Mouse (Mus musculus) lung, embryonic 16.5 days (tissue): ENCODE measurements around the gene Hoxb4. TPM values are rescaled to one million over a fixed set of nuclear protein-coding genes. Genes with fewer than 3 reads are reported as not detected.

Experiments used
- ATAC-seq: fragments of 200-750 bp; cut with Nextera tagmentation; 2 replicates; pipeline ENCODE4 v1.8.0; 2017; ENCODE audit warnings: low read depth, mild to moderate bottlenecking, moderate library complexity
- H3K27ac ChIP-seq: fragments of 300-500 bp; sonication (generic); 2 replicates; pipeline ENCODE4 v1.5.1; 2014; ENCODE audit warnings: mild to moderate bottlenecking, control low read depth, low read length
- H3K27me3 ChIP-seq: fragments of 300-500 bp; sonication (generic); 2 replicates; pipeline ENCODE4 v1.6.1; 2014; ENCODE audit warnings: low read depth, low read length, mixed read lengths; ENCODE audit not compliant: control insufficient read depth, insufficient read depth
- H3K36me3 ChIP-seq: fragments of 300-500 bp; sonication (generic); 2 replicates; pipeline ENCODE4 v1.6.1; 2014; ENCODE audit warnings: low read length; ENCODE audit not compliant: control insufficient read depth, insufficient read depth
- H3K4me1 ChIP-seq: fragments of 300-500 bp; sonication (generic); replicated peaks from 2 replicates; pipeline ENCODE4 v1.6.1; 2014; ENCODE audit warnings: low read length, mixed read lengths; ENCODE audit not compliant: control insufficient read depth, insufficient read depth
- H3K4me2 ChIP-seq: fragments of 300-500 bp; sonication (generic); 2 replicates; pipeline ENCODE4 v1.6.1; 2014; ENCODE audit warnings: low read depth, low read length, control low read depth
- H3K4me3 ChIP-seq: fragments of 300-500 bp; sonication (generic); 2 replicates; pipeline ENCODE4 v1.5.1; 2014; ENCODE audit warnings: mild to moderate bottlenecking, low read length, control low read depth
- H3K9ac ChIP-seq: fragments of 300-500 bp; sonication (generic); 2 replicates; pipeline ENCODE4 v1.6.1; 2014; ENCODE audit warnings: low read length, control low read depth
- H3K9me3 ChIP-seq: fragments of 300-500 bp; sonication (generic); 2 replicates; pipeline ENCODE4 v1.6.1; 2016; ENCODE audit warnings: low read length; ENCODE audit not compliant: control insufficient read depth
- WGBS: fragments of 180-500 bp; shearing (Covaris S2); extraction: QIAGEN DNeasy Blood & Tissue Kit; methylation state at CpG from one replicate; pipeline ENCODE4 v1.1.7; 2014; 5-methylcytosine and 5-hydroxymethylcytosine counted together
- polyA plus RNA-seq: library from polyadenylated mRNA; unstranded; fragments of >200 nt; fragmentation: Nextera tagmentation; extraction: Ambion mirVana; gene quantifications from 2 replicates; pipeline ENCODE4 v1.2.1, GENCODE M21; 2015

Gene Hoxb4
- polyA plus RNA-seq, 1 experiment from 2014 or later: 3.4 TPM

DNA sequence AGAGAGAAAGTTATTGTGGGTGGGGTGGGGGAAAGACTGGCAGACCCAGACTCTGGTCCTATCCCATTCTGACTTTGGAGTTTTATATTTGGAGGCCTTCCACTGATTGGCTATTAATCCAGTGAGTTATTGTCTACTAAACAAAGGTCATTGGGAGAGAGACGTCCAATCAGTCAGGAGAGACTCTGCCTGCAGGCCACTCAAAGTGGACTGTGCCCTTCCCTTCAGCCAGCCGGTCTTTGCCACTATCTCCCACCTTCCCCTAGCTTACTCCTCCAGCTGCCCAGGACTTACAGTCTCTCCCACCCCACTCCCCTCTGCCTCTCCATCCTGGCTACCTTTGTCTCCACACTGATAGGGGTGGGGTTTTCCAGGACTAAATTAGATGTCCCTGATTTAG lies 18.5 kb downstream of the Hoxb4 start:
- Histone ChIP-seq H3K4me3 (peak overlapping the region; percentile 26), H3K4me1 (peaks cover 26% of the 10 kb centered on the region), H3K9me3 (no peaks in the 10 kb centered on the region), H3K4me2 (peak overlapping the region; percentile 65), H3K36me3 (no peaks in the 10 kb centered on the region), H3K9ac (peak overlapping the region; percentile 77), H3K27ac (peak overlapping the region; percentile 93), H3K27me3 (peaks cover 39% of the 10 kb centered on the region)
- 0 out of 2 replicates have a peak, but pooled peaks have one; percentile 2 for ATAC-seq
- WGBS: 32% methylated on average over 2 of the region's 2 CpGs

DNA sequence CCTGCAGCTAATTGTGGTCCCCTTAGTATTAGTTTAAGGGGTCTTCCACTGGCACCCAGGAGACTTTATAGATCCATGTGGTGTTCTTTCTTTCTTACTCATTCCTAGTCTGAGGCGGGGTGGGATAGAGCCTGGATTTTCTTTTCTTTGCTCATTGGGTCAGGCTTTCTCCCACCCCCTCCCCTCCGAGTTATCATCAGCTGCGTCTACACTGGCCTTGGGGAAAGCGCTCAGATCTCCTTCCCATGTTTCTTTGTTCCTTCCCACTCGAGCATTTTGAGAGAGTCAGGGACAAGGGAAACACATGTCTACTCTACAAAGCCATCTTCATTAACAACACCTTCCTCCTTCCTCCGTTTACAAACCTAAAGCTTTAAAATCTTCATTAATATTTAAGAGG lies 19.0 kb downstream of the Hoxb4 start:
- H3K9me3 ChIP-seq: no peaks in the 10 kb centered on the region
- ATAC-seq: no peak
- peaks cover 37% of the 10 kb centered on the region for H3K27me3 ChIP-seq
- peak overlapping the region; percentile 93 for H3K27ac ChIP-seq
- H3K4me1 ChIP-seq: peaks cover 26% of the 10 kb centered on the region
- H3K36me3 ChIP-seq: no peaks in the 10 kb centered on the region
- 24% methylated on average over 6 of the region's 6 CpGs for WGBS
- H3K9ac ChIP-seq: peak overlapping the region; percentile 77
- peak overlapping the region; percentile 65 for H3K4me2 ChIP-seq
- peak overlapping the region; percentile 26 for H3K4me3 ChIP-seq

DNA sequence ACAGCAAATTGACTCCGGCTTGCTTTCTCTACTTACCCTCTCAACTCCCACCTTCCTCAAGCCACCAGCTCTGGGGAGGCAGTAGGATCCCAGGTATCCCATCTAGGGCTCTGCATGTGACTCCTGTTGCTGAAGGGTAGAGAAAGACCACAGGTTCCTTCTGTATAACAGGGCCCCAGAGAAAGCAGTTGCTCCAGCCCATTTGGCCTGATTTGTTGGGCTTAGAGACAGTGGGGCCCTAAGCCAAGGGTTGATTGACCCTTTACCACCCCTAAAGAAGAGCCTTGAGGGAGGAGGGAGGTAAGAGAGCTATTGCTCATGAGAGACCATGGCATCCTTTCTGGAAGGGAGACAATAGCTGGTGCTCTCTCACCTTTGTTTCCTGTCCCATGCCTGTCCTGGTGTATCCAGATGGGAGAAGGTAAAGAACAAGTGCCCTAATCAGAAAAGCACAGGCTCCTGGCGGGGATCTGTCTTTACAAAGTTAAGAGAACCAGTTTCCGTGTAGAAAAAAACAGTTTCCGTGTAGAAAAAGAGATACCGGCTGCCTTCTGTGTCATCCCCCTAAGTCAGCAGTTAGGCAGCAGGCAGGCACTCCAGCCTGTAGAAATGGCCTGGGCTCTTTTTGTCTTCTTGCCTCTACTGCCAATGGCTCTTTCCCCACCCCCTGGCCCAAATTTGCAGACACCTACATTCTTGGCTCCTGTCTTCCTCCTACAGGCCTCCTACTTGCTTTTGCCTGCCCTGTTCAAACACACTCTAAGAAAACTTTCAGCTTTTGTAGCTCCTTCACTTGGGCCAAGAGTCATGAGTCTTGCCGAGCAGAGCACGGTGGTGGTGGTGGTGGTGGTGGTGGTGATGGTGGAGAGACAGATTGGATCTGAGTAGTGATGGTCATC lies 21.1 kb downstream of the Hoxb4 start:
- ATAC-seq: no peak
- Histone ChIP-seq H3K9me3 (no peaks in the 10 kb centered on the region), H3K4me1 (peaks cover 26% of the 10 kb centered on the region), H3K27me3 (peaks cover 37% of the 10 kb centered on the region), H3K36me3 (peaks cover under 1% of the 10 kb centered on the region; the same call in 1 of the 2 replicates), H3K4me3 (peak overlapping the region; percentile 52), H3K27ac (peak overlapping the region; percentile 93), H3K4me2 (peak overlapping the region; percentile 65), H3K9ac (peak overlapping the region; percentile 77)
- WGBS: 27% methylated on average over 7 of the region's 7 CpGs

DNA sequence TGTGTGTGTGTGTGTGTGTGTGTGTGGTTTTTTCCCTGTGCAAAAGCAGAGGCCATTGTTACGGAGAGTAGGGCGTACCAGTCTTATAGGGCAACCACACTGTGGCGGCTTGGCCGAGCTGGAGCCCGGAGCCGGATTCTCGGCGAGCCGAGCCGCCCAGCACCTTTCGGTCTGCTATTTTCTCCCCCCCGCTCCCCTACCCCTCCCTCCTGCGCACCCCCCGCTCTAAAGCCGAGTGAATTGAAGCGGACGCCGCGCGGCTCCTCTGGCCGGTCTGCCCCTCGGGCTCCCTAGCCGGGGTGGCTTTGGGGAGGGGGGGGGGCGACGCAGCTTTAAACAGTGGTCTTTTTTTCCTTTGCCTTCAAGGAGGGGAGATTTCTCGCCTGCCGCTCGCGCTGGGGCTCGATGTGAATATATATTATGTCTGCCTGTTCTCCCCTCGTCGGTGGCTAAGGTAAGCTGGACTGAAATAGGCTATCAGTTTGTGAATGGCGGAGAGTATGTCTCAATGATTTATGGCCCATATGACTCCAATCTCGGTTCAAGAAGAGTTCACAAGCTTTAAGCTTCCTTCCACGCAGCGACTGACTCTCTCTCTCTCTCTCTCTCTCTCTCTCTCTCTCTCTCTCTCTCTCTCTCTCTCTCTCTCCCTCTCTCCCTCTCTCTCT lies 22.8 kb downstream of the Hoxb4 start:
- Histone ChIP-seq H3K36me3 (peaks cover 2% of the 10 kb centered on the region; the same call in 1 of the 2 replicates), H3K4me2 (peak overlapping the region; percentile 65), H3K4me3 (peak overlapping the region; percentile 52), H3K27me3 (peaks cover 46% of the 10 kb centered on the region), H3K27ac (peak overlapping the region; percentile 93), H3K4me1 (peaks cover 26% of the 10 kb centered on the region), H3K9ac (peak overlapping the region; percentile 77), H3K9me3 (no peaks in the 10 kb centered on the region)
- peak; percentile 61 for ATAC-seq
- WGBS: 1% methylated on average over 32 of the region's 36 CpGs

DNA sequence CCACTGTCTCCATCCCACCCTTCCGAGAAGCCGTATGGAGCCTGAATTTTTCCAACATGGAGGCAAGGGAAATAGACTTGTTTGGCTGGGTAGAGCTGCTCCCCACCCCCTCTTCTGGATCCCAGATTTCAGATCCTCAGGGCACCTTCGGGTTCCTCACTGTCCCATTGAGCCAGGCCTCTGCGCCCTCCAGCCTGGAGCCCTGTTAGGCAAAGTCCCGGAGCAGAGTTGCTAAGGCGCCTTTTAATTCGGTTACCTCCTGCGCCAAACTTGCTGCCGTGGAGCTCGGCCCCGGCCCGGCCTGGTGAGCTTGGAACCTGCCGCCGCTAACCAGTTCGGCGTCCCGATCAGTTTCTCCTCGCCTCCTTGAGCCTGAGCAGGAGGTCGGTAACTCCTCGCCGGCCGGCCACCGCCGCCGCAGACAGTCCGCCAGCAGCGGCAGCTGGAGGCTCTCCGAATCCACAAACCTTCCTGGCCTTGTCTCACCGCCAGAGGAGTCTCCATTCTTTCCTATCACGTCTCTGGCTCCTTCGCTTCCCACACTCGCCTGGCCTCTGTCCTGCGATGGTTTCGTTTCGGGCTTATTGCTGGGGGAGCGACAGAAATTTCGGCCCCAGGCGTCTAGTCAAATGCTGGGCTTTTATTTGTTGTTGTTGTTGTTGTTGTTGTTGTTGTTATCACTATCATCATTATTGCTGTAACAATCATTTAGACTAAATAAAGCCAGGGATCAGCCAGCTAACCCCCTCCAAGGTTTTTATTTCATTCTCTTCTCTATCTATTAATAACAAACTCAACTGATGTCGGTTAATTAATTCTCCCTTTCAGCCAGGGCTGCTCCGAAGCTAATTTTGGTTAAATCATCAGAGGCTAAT lies 23.9 kb downstream of the Hoxb4 start:
- peak overlapping the region; percentile 93 for H3K27ac ChIP-seq
- 2% methylated on average over 40 of the region's 40 CpGs for WGBS
- H3K4me1 ChIP-seq: peaks cover 22% of the 10 kb centered on the region
- peaks cover 2% of the 10 kb centered on the region; the same call in 1 of the 2 replicates for H3K36me3 ChIP-seq
- no peak for ATAC-seq
- H3K4me3 ChIP-seq: peak overlapping the region; percentile 52
- H3K9me3 ChIP-seq: no peaks in the 10 kb centered on the region
- H3K4me2 ChIP-seq: peak overlapping the region; percentile 65
- peak overlapping the region; percentile 60 for H3K9ac ChIP-seq
- H3K27me3 ChIP-seq: peaks cover 40% of the 10 kb centered on the region

DNA sequence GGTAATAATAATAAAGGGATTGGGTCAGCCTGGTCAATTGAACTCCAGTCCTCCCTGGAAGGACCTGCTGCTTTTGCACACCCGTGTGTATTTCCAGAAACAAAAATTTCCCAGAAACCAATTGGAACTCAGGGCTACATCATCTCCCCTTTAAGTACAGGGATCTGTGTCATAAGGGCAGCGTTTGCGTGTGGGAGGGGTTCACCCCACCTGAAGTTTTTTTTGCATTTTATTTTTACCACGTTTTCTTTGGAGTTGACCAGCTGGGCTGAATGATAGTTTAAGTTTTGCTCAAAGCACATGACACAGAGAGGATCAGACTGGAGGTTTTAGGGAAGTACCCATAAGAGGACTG lies 24.5 kb downstream of the Hoxb4 start:
- ATAC-seq: no peak
- Histone ChIP-seq H3K4me1 (peaks cover 22% of the 10 kb centered on the region), H3K27ac (peak overlapping the region; percentile 93), H3K4me3 (peak overlapping the region; percentile 52), H3K4me2 (peak overlapping the region; percentile 65), H3K27me3 (peaks cover 37% of the 10 kb centered on the region), H3K9me3 (no peaks in the 10 kb centered on the region), H3K36me3 (peaks cover 2% of the 10 kb centered on the region; the same call in 1 of the 2 replicates), H3K9ac (peak overlapping the region; percentile 60)
- WGBS: 12% methylated on average over 4 of the region's 4 CpGs

DNA sequence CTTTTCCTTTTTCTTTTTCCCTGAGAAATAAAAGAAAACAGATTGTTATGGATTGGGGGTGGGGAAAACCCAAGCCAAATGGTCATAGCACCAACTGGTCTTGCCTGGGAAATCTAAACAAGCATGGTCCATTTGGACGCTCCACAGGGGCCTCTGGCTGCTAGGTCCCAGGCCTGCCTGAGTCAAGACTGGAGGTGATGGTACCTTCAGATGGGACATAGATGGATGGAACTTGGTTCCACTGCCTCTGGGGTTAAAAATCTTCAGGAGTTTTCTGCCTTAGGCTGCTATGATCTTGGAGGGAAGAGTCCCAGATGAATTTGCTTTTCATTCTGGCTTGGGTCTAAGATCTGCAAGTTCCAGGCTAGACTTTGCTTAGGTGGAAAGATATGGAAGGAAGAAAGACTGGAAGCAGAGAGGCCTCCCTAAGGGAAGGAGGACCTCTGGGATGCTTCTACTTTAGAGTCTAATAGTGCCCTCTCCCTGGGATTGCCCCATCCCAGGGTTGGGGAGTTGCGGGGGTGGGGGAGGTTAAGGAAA lies 25.2 kb downstream of the Hoxb4 start:
- peaks cover 33% of the 10 kb centered on the region for H3K27me3 ChIP-seq
- H3K9me3 ChIP-seq: no peaks in the 10 kb centered on the region
- ATAC-seq: no peak
- H3K4me3 ChIP-seq: peak overlapping the region; percentile 46
- peak overlapping the region; percentile 65 for H3K4me2 ChIP-seq
- peak overlapping the region; percentile 60 for H3K9ac ChIP-seq
- WGBS: 33% methylated on average over 2 of the region's 2 CpGs
- peaks cover 2% of the 10 kb centered on the region; the same call in 1 of the 2 replicates for H3K36me3 ChIP-seq
- peak overlapping the region; percentile 93 for H3K27ac ChIP-seq
- peaks cover 18% of the 10 kb centered on the region for H3K4me1 ChIP-seq

DNA sequence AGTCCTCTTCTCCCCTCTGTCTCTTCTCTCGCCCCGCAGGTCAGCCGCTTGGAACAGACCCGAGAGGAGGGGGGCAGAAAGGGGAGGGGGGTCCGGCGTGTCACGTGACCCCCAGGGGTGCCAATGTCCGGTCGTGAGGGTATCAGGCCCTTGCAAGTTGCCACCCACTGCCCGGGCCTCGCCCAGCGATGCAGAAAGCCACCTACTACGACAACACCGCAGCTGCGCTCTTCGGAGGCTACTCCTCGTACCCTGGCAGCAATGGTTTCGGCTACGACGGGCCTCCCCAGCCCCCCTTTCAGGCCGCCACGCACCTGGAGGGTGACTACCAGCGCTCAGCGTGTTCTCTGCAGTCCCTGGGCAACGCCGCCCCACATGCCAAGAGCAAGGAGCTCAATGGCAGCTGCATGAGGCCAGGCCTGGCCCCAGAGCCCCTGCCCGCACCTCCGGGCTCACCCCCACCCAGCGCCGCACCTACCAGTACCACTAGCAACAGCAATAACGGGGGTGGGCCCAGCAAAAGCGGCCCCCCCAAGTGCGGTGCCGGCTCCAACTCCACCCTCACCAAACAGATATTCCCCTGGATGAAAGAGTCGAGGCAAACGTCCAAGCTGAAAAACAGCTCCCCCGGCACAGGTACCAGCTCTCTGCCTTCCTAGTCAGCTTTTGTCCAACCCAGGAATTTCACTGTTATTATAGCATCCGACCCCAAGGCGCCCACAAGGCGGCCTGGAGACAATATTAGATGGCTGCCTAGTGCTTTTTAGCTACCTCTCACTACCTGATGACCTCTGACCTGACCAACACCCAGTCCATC lies 26.2 kb downstream of the Hoxb4 start:
- H3K4me3 ChIP-seq: peak overlapping the region; percentile 46
- peaks cover 12% of the 10 kb centered on the region for H3K4me1 ChIP-seq
- H3K27me3 ChIP-seq: peaks cover 26% of the 10 kb centered on the region
- 14% methylated on average over 40 of the region's 40 CpGs for WGBS
- H3K9ac ChIP-seq: peak overlapping the region; percentile 60
- no peak for ATAC-seq
- peak overlapping the region; percentile 65 for H3K4me2 ChIP-seq
- H3K9me3 ChIP-seq: no peaks in the 10 kb centered on the region
- peak overlapping the region; percentile 93 for H3K27ac ChIP-seq
- peaks cover 2% of the 10 kb centered on the region; the same call in 1 of the 2 replicates for H3K36me3 ChIP-seq
